33 mouse cellular contexts compared by ENCODE assay signal in genomic region chr4:58037096-58037705, GRCm38 (mm10). TPM values are rescaled to one million over a fixed set of nuclear protein-coding genes. Genes with fewer than 3 reads are reported as not detected.
A peak's percentile ranks its signal among the peaks of the same experiment; 100 is the strongest.
DNase-seq lines count a peak whose midpoint lies in the region; ATAC-seq and TF ChIP-seq lines count a peak whose summit lies in the region.
"Had no signal": no experiment of that assay in that cellular context is flagged by ENCODE, and none has a peak within 500 bp of the region (broad histone marks: within the 10 kb centered on the region; RNA-seq: fewer than 3 reads in every experiment).

No protein-coding gene starts in this region.

- DNase-seq in kidney, adult 8-10 months: peak; percentile 20 to 42
- DNase-seq in kidney, adult 11 months: no peak
- DNase-seq in lung, postnatal 25 days (ENCODE audit: low spot score): peak; percentile 7
- no peak for DNase-seq in lung, postnatal 0 days (ENCODE audit: low spot score)
- peak; percentile 7 for DNase-seq in WW6 (ENCODE audit: low read depth, low spot score)
- DNase-seq: adrenal gland, postnatal 14 days; B cell, adult 2 months; cerebellum, adult 11 months; cerebellum, adult 9-10 months; cerebellum, postnatal 36 days; gastrocnemius, adult 2 months; gastrocnemius, postnatal 36 days; heart, adult 2 months; heart, postnatal 10 days; layer of hippocampus, adult 9-11 months; liver, embryonic 13.5 days; lung, adult 18-20 months; right cerebral cortex, postnatal 14 days had no signal

- no peak for TF ChIP-seq EP300 in lung, postnatal 0 days (IDR thresholded peaks at IDR 0.05)

- no peak for TF ChIP-seq CTCF in lung, postnatal 0 days (IDR thresholded peaks at IDR 0.05)

- no peaks in the 10 kb centered on the region for H3K9me3 ChIP-seq in lung, postnatal 0 days (ENCODE audit: low read length)
- no peaks in the 10 kb centered on the region for H3K9me3 ChIP-seq in forebrain, embryonic 13.5 days (replicated peaks)
- H3K9me3 ChIP-seq: embryonic facial prominence, embryonic 13.5 days; forebrain, embryonic 10.5 days; heart, embryonic 13.5 days; kidney, embryonic 15.5 days; limb, embryonic 10.5 days; limb, embryonic 15.5 days; liver, embryonic 13.5 days; midbrain, embryonic 13.5 days; neural tube, embryonic 13.5 days had no signal

- peaks cover 3% of the 10 kb centered on the region; the same call in 1 of the 2 replicates for H3K4me1 ChIP-seq in lung, postnatal 0 days (ENCODE audit: insufficient read depth, low read depth, low read length)
- H3K4me1 ChIP-seq in forebrain, embryonic 13.5 days: 0 out of 2 replicates have a peak, but pooled peaks cover 6% of the 10 kb centered on the region
- H3K4me1 ChIP-seq: heart, embryonic 13.5 days; limb, embryonic 15.5 days; midbrain, embryonic 13.5 days; neural tube, embryonic 13.5 days had no signal

- no peaks in the 10 kb centered on the region for H3K27me3 ChIP-seq in lung, postnatal 0 days (replicated peaks; ENCODE audit: insufficient read depth, low read length)
- no peaks in the 10 kb centered on the region for H3K27me3 ChIP-seq in forebrain, embryonic 13.5 days
- H3K27me3 ChIP-seq: embryonic facial prominence, embryonic 13.5 days; heart, embryonic 13.5 days; kidney, embryonic 15.5 days; limb, embryonic 15.5 days; liver, embryonic 13.5 days; midbrain, embryonic 13.5 days; neural tube, embryonic 13.5 days had no signal

- H3K36me3 ChIP-seq in lung, postnatal 0 days (ENCODE audit: insufficient read depth, low read length): no peaks in the 10 kb centered on the region
- H3K36me3 ChIP-seq in forebrain, embryonic 13.5 days (ENCODE audit: poor library complexity, severe bottlenecking): no peaks in the 10 kb centered on the region
- H3K36me3 ChIP-seq: embryonic facial prominence, embryonic 13.5 days; forebrain, embryonic 10.5 days; G1E; heart, embryonic 13.5 days; kidney, embryonic 15.5 days; limb, embryonic 10.5 days; limb, embryonic 15.5 days; liver, embryonic 13.5 days; midbrain, embryonic 13.5 days; neural tube, embryonic 13.5 days had no signal

- WGBS in lung, postnatal 0 days: 60% methylated on average over 6 of the region's 6 CpGs
- 89% methylated on average over 6 of the region's 6 CpGs for WGBS in forebrain, embryonic 13.5 days

- ATAC-seq in lung, postnatal 0 days: no peak
- no peak for ATAC-seq in forebrain, embryonic 13.5 days
- ATAC-seq: forebrain, embryonic 16.5 days; midbrain, embryonic 13.5 days had no signal

- H3K4me2 ChIP-seq in lung, postnatal 0 days (replicated peaks; ENCODE audit: low read depth, low read length): no peak overlapping the region
- no peak overlapping the region for H3K4me2 ChIP-seq in forebrain, embryonic 13.5 days
- H3K4me2 ChIP-seq: embryonic facial prominence, embryonic 13.5 days; heart, embryonic 13.5 days; hindbrain, embryonic 14.5 days; kidney, embryonic 15.5 days; limb, embryonic 15.5 days; liver, embryonic 13.5 days; midbrain, embryonic 13.5 days; neural tube, embryonic 13.5 days had no signal

- H3K9ac ChIP-seq in lung, postnatal 0 days (replicated peaks; ENCODE audit: low read depth): no peak overlapping the region
- H3K9ac ChIP-seq in forebrain, embryonic 13.5 days: no peak overlapping the region
- H3K9ac ChIP-seq: embryonic facial prominence, embryonic 13.5 days; heart, embryonic 13.5 days; hindbrain, embryonic 14.5 days; kidney, embryonic 15.5 days; limb, embryonic 15.5 days; liver, embryonic 13.5 days; midbrain, embryonic 13.5 days; neural tube, embryonic 13.5 days had no signal

- H3K27ac ChIP-seq in lung, postnatal 0 days (ENCODE audit: low read length): no peak overlapping the region
- no peak overlapping the region for H3K27ac ChIP-seq in forebrain, embryonic 13.5 days
- H3K27ac ChIP-seq: embryonic facial prominence, embryonic 13.5 days; forebrain, embryonic 10.5 days; gastrocnemius, adult 2 months; heart, adult 2 months; heart, embryonic 13.5 days; hindbrain, embryonic 14.5 days; kidney, embryonic 15.5 days; limb, embryonic 10.5 days; limb, embryonic 15.5 days; liver, embryonic 13.5 days; macrophage; midbrain, embryonic 13.5 days; neural tube, embryonic 13.5 days had no signal

- H3K4me3 ChIP-seq in lung, postnatal 0 days (ENCODE audit: low read depth, low read length): no peak overlapping the region
- H3K4me3 ChIP-seq in forebrain, embryonic 13.5 days: no peak overlapping the region
- H3K4me3 ChIP-seq: embryonic facial prominence, embryonic 13.5 days; forebrain, embryonic 10.5 days; gastrocnemius, adult 2 months; heart, adult 2 months; heart, embryonic 13.5 days; kidney, embryonic 15.5 days; limb, embryonic 10.5 days; limb, embryonic 15.5 days; liver, embryonic 13.5 days; midbrain, embryonic 13.5 days; neural tube, embryonic 13.5 days had no signal

RNA-seq across cellular contexts. Expression of gene Txndc8, which starts 28.3 kb away (rescaled TPM):
- polyA plus RNA-seq in lung, postnatal 0 days (2015; fragmentation: Nextera tagmentation; extraction: Ambion mirVana): not detected in 2 replicates
- polyA plus RNA-seq in forebrain, embryonic 13.5 days (2015; fragmentation: Nextera tagmentation; extraction: Ambion mirVana): not detected in 2 replicates
- polyA plus RNA-seq: embryonic facial prominence, embryonic 13.5 days; forebrain, embryonic 10.5 days; forebrain, embryonic 16.5 days; G1E; heart, adult 2 months; heart, embryonic 13.5 days; hindbrain, embryonic 14.5 days; kidney, embryonic 15.5 days; limb, embryonic 10.5 days; limb, embryonic 15.5 days; liver, embryonic 13.5 days; macrophage; midbrain, embryonic 13.5 days; neural tube, embryonic 13.5 days; small intestine, adult 2 months; stomach, embryonic 14.5 days had no signal

Comparison
In these comparisons a context has a peak if more than half of its experiments do, and no peak if none do; other contexts are left out.
1. DNase-seq: peak in kidney, adult 8-10 months (2 of 2), lung, postnatal 25 days (single experiment) and WW6 (single experiment); none in kidney, adult 11 months (single experiment) and lung, postnatal 0 days (single experiment).